Mouse (Mus musculus) spleen, postnatal 36 days (tissue): ENCODE data around the gene Vstm2a.

ENCODE experiments used
- DNase-seq, 2 experiments: peaks; one replicate each; pipeline ENCODE4 v3.0.0; 2022; ENCODE audit warnings: low spot score in 2 of 2, mixed read lengths in 1 of 2

Vstm2a gene

DNA sequence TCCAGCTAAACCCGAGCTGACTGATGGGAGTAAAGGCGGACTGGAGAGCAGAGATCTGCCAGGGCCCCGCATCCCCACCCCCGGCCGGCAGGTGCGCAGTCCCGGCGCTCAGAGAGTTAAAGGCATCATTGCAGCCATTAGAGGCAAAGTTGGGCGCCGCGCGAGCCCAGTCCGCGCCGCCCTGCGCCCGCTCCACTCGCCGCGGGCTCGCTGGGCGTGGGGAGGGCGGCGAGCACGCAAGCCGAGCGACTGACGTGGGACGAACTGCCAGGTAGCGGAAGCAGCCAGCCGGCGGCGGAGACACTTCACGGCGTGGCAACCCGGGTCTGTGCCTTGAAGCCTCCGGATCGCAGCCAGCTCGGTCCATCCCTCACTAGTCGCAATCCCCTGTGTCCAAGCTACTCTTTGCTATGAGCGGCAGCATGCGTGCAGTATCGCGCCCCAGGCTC lies at the start of gene Vstm2a:
Gene Vstm2a, plus strand, starts transcription at position 252 of the 449 bp plus-strand sequence.
- no peak for DNase-seq

DNA sequence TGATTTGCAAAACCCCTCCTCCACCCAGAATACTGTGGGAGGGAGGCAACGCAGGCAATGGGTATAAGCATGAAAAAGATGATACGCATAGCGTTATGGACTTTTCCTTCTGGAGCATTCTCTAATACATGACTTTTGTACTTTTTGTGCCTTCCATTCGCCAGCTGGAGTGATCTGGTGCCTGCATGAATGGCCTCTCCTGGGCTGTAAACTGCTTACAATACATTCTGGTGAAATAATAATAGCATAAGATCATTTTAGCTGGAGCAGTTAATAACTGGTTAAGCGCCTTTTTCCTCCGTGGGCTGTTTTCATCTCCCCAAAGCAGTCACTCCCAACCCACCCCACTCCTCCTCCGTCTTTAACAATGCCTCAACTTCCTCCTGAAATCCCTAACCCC lies 513 bp upstream of the Vstm2a start:
- DNase-seq = no peak

DNA sequence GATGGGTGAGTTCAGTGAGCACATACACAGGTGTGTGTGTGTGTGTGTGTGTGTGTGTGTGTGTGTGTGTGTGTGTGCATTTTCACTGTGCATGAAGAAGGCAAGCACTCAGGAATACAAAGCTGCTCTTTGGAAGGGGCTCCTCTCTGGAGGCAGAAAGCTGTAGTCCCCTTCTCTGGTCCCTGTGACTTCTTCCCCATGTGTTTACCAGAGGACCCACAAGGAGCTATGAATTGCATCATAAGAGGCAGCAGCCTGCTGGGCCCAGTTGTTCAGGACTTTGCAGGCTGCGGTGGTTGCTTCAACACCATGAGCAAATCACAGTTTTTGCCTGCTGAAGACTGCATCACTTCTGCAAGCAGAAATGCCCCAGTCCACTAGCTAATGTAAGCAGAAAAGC lies 776 bp downstream of the Vstm2a start:
- no peak for DNase-seq

DNA sequence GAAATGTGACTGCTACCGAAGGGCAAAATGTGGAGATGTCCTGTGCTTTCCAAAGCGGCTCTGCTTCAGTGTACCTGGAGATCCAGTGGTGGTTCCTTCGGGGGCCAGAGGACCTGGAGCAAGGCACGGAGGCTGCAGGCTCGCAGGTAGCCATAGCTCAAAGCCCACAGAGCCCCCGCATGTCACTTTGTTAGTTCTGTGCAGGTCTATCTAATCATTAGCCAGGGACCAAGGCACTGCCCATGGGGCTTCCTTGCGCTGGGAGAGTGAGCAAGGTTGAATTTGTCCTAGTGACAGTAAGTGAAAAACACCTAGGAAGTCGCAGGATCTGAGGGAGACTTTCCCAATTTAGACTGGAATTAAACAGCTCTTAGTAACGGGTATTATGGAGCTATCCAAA lies 2.4 kb downstream of the Vstm2a start:
- DNase-seq = no peak

DNA sequence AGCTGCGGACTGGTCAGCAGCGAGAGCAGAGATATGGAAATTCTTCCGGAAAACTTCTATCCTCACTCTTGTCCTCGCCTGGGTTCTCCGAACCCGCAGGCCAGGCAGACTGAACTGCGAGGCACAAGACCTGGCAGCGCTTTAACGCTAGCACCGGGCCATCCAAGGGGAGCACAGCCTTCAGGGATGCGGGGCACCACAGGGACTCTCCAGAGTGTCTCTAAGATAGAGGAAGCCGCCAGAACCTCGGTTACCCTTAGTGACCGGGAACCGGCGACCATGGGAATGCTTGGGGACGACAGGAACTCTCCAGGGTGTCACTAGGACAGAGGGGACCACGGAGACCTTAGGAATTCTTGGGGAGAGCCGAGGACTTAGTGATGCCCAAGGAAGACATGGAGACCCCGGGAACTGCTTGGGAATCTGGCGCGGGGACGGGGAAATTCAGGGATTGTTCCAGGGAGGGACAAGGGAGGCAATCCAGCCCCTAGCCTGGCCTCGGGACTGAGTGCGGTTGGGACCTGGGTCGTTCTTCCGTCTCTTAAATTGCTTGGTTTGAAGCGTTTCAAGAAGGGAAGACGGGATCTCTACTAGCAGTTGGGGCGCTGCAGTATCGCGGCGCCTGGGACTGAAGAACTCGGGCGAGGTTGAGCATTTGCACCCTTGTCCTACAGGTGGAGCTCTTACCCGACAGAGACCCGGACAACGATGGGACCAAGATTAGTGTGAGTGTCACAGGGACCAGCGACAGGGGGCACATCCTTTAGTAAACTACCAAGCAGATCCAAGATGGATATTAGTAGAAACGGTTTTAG lies 3.4 kb downstream of the Vstm2a start:
- DNase-seq = no peak

DNA sequence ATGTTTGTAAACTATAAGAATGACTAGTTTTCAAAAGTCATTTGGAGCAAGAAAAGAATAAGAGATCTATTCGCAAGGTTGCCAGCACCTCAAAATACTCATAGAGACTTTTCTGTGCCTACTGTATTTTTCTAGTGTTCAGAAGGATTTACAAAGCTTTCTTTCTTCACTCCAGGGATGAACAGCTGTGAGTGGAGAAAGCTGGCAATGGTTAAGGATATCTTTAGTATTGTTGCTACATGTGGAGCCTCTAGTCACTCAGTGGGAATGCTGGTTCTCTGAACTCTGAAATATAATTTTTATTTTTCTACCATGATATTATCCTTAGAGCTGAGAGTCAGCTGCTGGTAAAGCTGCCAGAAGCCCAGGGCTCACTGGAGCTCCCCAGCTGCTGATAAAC lies 10.9 kb downstream of the Vstm2a start:
- DNase-seq = no peak

DNA sequence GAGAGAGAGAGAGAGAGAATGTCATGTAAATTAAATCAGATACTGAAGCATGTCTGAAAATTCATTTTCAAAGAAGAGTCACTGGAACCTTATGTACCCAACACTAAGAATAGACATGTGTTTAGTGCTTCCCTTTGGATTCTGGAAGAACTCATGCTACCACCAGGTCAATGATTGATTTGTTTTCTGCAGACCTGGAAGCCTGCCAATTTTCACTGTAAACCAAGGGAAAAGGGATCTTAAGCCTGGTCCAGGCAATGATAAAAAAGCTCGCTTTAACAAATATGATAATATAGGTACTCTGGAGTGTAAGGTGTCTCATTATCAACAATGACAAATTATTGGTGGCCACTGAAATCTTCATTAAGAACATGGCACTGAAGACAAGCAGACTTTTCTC lies 32.9 kb downstream of the Vstm2a start:
- no peak for DNase-seq

DNA sequence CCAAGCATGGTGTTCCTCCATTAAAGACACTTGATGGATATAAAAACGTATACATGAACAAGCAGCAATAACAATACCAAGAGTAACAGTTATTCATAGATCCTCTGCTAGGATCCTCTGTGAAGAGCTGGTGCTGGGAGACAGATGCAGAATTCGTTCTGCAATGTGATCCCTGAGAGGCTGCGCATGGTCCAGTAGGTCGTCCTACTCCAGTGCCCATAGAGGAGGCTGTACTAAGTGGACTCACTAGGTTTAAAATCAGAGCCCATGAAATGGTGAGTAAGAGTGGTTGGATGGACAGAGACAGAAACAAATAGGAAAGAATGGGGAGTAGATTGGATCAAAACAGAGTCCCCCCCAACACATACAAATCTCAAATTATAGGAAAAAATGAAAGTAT lies 35.4 kb downstream of the Vstm2a start:
- no peak for DNase-seq

DNA sequence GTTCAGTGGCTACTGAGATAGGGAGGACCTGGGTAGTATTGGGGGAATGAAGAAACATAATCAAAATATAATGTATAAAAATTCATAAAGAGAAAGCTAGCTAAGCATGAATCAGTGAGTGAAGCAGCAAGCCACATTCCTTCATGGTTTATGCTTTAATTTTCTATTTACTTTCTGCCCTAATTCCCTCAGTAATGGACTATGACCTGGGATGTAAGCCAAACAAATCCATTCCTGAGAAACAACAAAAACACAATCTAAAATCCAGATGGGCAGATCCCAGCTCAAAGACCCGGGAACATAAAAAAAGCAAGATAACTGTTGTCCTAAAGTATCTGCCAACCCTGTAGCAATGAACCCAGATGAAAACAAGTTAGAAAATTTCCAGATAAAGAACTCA lies 39.0 kb downstream of the Vstm2a start:
- no peak for DNase-seq

DNA sequence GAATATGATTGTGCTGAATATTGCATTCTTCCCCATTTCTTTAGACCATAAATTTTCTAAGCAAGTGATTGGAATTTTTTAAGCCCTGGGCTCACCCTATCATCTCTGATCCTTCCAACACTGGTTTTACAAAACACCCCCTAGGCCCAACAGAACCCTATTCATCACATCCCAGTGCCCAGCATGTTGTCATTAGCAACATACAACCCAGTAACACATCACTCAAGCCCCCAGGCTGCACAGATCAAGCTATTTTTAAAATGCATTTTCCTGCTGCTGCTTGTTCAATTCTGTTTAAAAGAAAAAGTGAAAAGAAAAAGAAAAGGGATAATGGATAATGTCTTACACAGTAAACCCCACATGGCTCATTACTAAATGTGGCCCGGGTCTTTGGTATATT lies 42.0 kb downstream of the Vstm2a start:
- no peak for DNase-seq

DNA sequence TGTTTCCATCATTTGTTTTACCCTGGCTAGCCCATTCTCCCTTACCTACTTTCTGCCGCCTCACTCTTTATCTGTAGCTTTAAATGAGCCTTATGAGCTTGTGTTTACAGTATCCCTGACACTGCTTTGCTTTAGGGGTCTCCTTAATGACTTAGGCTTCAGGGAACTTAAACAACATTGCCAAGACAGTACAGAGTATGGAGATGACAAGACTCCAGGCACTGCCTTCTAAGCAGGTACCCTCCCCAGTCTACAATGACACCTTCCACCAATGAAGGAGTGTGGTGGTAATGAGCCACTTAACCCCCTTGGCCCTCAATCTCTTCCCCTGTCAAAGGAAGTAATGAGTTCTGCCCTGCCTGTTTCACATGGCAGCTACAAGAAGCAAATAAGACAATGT lies 42.4 kb downstream of the Vstm2a start:
- no peak for DNase-seq

DNA sequence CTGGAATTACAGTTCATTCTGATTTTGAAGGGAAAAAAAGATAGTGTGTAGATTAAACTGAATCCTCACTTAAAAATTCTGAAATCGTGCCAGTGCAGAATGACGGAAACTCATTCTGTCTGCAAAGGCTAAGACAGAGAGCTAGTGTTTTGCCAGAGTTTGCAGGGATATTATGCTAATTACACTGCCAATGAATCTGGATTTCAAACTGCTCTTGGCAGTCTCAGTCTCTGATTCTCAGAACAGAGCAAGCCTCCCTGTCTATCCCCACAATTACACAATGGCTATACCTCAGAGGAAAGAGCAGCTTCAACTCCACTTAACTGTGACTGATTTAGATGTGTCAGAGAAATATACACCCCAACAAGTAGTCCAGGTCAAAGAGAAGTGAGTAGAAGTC lies 43.2 kb downstream of the Vstm2a start:
- no peak for DNase-seq

DNA sequence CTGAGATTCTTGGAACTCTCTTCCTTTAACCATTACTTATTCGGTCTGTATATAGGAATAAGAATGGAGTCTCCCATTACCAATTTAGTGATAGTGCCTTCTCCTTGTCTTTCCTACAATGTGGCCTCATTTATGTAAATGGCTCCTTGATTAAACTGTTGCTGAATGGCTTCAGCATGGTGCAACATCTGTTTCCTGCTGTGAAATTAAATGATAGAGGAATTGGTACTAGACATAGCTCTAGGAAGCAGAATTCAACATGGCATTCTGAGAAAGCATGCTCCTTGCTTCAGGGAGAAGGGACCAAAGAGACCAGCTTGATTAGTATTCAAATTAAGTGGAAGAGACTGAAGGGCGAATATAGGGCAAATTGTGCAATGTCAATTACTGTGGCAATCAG lies 57.6 kb downstream of the Vstm2a start:
- no peak for DNase-seq

DNA sequence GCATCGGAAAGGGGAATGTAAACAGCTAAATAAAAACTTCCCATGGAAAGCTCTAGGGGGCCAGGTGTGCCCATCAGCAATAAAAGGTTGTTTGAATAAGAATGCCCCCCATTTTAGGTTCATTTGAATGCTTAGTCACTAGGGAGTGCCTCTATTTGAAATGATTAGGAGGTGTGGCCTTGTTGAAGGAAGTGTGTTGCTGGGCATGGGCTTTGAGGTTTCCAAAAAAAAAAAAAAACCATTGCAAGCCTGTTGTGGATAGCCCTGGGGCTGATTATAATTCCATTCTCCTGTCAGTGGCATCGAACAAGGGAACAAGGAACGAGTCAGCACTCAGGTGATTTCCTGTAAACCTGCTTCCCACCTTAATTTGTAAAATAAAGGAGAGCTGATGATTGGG lies 87.7 kb downstream of the Vstm2a start:
- DNase-seq = no peak

DNA sequence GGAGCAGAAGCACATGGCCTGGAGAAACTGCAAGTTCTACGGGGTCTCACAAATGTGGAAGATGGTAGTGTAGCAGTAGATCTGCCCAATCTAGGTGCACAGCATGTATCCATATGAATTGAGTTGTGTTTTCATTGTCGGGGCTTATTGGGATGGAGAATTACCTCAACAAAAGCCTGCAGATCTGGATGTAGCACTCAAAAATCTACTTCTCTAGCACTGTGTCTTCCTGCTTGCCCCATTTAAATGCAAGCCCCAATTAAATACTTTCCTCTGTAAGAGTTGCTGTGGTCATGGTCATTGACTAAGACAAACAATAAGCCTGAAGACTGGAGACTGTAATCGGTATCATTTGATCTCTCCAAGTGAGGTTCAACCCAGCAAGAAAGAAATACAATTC lies 88.2 kb downstream of the Vstm2a start:
- DNase-seq = no peak

DNA sequence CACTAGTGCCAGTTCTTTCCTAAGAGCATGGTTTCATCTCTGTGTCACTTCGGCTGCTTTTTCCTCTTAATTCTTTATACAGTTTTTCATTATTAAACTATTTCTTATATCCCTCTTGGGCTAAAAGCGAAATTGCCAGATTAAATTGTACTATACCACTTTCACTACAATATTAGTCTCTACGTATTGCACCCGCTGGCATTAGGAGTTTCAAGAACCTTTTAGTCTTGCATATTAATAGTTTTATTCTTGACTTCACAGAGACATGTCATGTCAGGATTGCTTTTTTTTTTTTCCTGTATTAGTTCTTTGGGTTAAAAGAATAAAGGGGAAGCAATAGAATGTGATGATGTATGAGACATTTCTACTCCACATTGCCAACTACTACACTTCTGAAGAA lies 94.4 kb downstream of the Vstm2a start:
- DNase-seq = no peak

DNA sequence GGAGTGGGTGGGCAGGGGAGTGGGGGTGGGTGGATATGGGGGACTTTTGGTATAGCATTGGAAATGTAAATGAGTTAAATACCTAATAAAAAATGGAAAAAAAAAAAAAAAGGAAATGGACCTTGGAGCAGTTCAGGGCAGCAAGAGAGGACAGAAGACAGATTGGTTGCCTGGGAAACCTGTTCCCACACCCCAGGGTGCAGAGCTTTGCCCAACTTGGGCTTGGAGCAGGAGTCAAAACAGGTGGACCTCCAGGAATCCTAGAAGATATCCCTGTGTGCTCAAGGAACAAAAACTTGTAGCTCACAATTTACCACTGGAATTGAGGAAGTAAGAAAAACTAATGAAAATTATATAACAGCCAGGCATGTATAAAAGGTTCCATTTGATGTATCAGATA lies 96.8 kb downstream of the Vstm2a start:
- no peak for DNase-seq

DNA sequence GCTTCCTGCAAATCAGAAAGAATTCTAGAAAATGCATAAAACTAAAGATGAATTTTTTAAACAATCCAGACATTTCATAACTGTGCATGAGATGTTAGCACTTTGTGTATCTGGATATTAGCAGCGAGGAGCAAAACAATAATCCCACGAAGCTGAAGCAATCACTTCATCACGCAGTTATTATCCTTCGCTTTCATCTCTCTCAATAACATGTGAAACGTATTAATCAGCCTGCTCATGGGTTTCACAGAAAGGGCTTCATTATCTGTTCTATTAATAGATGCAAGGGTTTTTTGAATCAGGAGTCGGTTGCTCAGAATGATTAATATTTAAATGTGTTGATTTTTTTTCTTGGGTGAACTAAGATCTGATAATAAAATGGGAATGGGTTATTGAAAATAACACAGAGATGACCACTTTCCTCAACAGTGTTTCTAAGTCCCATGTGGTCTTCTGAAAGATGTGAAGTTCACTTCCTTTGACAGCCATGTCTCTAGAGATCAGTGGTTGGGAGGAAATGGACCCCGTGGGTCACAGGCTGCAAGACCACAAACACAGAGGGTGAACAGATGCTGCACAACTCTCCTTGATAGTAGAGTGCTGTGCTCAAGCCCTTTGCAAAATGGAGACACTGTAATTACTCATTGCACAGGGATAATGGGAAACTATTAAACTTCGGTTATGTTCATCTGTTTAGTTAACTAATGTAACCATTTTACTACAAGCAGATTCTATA lies 109.5 kb downstream of the Vstm2a start:
- no peak for DNase-seq

DNA sequence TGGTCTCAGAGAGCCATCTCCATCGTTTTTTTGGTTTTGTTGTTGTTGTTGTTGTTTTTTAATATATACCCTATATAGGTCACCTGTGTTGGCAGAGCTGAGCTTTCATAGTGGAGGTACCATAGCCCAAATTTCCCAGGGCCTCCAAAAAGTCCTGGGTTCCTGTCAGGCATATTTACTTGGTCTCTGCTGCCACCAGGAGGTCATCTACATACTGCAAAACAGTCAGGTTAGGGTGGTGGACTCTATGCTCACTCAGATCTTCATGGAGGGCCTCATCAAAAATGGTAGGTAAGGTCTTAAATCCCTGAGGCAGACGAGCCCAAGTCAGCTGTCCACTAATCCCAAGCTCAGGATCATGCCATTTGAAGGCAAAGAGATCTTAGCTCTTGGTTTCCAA lies 146.1 kb downstream of the Vstm2a start:
- no peak for DNase-seq

DNA sequence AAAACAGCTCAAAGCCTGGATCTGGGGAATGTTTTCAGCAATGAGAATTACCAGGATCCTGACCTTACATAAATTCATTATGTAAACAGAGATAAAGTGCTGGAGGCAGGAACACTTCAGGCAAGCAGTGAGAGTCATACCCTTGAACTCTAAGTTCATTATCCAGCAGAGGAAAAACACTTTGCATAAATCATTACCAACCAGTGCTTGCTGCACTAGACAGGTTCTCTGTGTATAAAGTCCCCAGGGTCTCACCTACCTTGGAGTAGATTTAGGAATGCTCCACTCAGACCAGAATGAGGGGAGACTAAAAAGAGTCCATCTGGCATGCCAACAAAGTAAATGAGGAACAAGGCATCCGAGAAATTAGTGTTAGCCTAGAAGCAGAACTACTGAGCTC lies 154.2 kb downstream of the Vstm2a start:
- no peak for DNase-seq

DNA sequence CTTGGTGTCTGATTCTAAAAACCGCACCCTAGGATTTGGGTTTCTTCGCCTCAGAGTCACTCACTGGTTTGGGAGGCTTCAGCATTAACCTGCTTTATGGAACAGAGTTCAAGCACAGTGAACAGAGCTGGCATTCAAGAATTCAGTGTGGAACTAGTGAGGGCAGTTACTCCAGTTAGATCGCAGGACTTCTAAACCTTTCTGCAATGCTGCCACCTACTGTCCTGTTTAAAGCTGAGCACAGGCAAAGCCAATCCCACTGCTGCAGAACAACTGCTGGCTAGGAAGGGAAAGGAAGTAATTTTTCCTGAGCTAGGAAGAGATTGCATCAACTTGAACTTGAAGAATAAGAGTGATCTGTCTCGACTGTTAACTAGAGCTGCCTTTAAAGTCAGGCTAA lies 155.1 kb downstream of the Vstm2a start:
- DNase-seq = no peak

DNA sequence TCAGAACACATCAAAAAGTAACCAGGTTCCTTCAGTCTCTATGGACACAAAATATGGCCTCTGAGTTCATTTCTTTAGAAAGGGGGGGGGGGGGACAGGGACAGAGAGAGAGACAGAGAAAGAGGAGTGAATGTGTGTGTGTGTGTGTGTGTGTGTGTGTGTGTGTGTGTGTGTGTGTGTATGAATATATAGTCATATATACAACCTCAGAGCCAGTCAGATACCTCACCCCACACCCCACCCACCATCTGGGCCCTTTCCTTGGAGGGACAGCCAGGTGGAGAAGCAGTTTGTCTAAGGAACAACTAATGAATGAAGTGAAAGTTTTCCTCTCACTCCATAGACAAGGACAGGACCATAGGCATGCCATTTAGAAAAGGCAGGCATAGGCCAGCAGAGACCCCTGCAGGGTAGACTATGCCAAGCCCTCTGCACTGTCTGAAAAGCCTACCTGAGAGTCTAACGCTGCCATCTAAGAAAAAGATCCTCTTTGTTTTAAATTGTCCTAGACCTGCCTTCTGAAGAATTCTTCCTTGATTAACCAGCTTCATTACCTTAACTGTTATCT lies 155.6 kb downstream of the Vstm2a start:
- DNase-seq = no peak
